Mouse (Mus musculus) naive thymus-derived CD4-positive, alpha-beta T cell, adult 2 months (primary cell): ENCODE data around the gene Bclaf3.
A peak's percentile ranks its signal among the peaks of the same experiment; 100 is the strongest.
"Not testable (repeated sequence)": the region's sequence is repeated elsewhere in the genome, so short reads cannot be mapped to it uniquely, and the experiment has no call there.

Experiments used
- DNase-seq: peaks from one replicate; pipeline ENCODE4 v3.0.0-alpha.2; 2011; ENCODE audit warnings: low read depth

Bclaf3 gene

GRCm38 (mm10) chrX:159526388-159526787 lies at the start of gene Bclaf3:
Bclaf3 (plus strand) TSS chrX:159526688.
- no peak for DNase-seq

GRCm38 (mm10) chrX:159478243-159478940 lies 48.1 kb upstream of the Bclaf3 start:
- DNase-seq = not testable (repeated sequence)

DNA sequence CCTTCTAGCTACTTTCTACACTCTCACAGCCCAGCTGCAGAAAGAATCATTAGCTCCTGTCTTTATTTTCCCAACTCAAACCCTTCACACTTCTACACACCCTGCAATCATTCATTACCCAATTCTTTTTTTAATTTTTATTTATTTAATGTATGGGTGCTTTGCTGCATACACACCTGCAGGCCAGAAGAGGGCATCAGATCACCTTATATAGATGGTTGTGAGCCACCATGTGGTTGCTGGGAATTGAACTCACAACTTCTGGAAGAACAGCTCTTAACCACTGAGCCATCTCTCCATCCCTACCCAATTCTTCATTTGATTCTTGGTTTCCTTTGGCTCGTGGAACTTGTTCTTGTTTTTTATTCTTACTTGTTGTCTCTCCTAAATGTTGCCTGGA lies 42.2 kb upstream of the Bclaf3 start:
- peak; percentile 14 for DNase-seq

DNA sequence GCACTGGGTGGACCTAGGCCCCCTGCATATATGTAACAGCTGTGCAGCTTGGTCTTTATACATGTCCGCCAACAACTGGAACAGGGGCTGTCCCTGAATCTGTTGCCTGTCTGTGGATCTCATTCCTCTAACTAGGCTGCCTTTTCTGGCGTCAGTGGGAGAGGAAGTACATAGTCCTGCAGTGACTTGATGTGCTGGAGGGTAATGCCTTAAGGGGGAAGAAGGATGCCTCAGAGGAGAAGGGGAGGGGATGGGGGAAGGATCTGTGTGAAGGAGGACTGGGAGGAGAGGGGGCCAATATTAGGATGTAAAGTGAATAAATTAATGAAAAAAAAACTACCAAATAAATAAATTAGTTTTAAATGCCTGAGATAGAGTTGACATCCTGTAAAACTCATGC lies 23.3 kb upstream of the Bclaf3 start:
- no peak for DNase-seq

GRCm38 (mm10) chrX:159508331-159509036 lies 18.0 kb upstream of the Bclaf3 start:
- DNase-seq = no peak

DNA sequence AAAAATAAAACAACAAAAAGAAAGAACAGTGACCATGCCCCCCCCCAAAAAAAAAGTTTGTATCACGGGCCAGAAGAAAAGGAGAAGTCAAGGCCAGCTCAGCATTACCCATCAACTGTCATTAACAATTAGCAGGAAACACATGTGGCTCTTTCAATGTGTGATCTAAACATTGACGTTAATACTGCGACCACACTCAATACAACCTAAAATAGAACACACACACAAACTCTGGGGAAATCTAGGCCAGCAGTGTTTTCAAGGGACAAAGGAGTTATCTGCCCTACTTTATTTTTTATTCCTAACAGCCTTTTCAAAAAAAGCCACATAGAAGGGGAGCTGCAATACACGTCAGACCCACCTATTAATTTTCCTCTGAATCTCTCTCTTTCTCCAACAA lies 17.4 kb upstream of the Bclaf3 start:
- no peak for DNase-seq

DNA sequence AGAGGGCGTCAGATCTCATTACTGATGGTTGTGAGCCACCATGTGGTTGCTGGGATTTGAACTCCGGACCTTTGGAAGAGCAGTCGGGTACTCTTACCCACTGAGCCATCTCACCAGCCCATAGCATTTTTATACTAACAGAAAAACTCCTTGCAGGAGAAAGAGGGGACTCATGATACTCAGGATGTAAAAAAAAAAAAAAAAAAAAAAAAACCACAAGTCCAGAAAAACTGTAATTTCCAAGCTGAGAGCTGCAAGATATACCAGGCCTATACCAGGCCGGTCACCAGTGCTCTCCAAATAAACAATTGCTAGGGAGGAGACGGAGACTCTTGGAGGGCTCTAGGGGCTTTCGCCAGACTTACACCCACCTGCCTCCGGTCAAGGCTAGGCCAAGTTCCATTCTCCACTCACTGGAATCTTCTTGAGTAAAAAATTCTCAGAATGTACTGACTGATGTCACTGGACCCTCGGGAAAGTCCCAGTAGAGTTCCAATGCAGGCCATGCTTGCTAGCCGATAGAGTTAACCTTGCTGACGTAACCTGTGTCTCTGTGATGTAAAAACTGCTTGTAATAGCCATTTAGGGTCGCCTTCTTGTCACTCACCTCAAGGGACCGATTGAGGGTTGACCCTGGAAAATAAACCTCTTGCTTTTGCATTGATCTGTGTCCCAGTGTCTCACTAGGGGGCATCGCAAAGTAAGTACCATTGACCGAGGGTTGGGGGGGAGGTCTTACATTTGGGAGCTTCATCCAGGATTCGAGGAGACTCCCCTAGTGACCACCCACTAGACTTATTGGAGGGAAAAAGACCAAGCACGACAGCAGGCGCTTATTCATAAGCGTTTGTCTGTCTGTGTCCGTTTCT lies 16.4 kb upstream of the Bclaf3 start:
- no peak for DNase-seq

GRCm38 (mm10) chrX:159510716-159511051 lies 15.8 kb upstream of the Bclaf3 start:
- peak; percentile 15 for DNase-seq

DNA sequence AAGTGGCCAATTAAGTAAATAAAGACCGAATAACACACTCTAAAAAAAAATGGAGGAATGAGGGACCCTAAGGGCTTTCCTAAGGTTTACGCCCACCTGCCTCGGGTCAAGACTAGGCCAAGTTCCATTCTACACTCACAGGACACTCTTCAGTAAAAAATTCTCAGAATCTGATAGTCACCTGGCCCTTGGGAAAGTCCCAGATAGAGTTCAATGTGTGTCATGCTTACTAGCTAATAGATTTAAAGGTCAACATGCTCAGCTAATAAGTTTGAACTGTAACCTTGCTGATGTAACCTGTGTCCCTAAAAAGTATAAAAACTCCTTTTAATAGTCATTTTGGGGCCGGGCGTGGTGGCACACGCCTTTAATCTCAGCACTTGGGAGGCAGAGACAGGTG lies 10.9 kb upstream of the Bclaf3 start:
- DNase-seq = no peak

DNA sequence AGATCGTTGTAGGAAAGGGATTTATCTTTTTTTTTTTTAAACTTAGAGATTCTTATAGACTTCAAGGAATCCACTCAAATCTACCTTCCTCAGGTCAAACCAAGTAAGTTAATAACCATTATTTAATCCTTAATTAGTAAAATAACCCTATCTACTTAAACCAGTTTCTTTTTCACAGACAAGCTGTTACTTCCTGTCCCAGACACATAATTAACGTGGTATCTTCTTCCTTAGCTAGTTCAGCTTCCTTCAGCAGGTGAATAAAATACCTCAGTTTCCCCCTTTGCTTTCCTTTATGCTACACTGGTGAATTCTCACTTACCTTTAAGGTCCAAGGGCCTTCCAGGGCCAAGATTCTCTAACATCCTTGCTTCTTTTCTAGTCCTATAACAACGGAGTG lies 4.7 kb upstream of the Bclaf3 start:
- DNase-seq = peak; percentile 9

DNA sequence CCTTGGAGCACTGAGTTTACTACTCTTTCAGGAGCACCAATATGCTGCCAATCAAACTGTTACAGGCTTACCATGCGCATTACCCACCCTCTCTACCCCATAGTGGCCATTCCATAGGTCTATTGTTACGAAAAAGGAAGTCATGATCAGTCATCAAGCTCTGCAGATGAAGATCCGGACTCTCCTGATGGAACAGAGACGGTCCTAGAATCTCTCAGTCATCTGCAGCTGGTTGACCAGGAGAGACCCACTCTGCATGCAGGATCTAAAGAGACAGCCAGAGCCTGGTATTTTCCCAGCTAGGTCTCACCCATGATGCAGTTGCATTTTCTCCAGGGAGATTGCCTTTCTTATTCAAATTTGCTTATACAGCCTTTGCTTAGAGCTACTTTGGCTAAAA lies 3.8 kb upstream of the Bclaf3 start:
- DNase-seq = peak; percentile 12

- peak; percentile 97 for DNase-seq
Measured at GRCm38 (mm10) chrX:159532427-159532810, 5.9 kb downstream of the Bclaf3 start.

- DNase-seq = no peak
Measured at GRCm38 (mm10) chrX:159532811-159533462, 6.4 kb downstream of the Bclaf3 start.

DNA sequence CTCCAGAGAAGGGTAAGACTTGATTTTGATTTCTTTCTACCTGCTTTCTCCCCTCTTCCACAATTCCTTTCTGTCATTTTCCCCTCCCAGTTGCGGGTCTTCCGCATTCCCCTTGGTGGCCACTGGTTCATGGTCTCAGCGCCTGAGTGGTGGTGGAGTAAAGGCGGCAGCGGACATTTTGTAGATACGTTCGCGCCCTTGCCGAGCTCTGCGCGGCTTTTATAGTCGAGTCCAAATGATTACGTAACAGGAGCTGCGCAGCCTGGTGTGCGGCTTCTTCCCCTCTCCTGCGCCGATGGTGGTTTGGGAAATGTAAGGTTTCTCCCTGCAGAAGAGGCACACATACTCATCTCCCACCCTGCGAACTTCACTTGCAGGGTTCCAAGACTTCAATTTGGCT lies 15.4 kb downstream of the Bclaf3 start:
- DNase-seq = no peak

GRCm38 (mm10) chrX:159547093-159547492 lies 20.6 kb downstream of the Bclaf3 start:
- no peak for DNase-seq

GRCm38 (mm10) chrX:159584738-159585137 lies 58.2 kb downstream of the Bclaf3 start:
- DNase-seq = not testable (repeated sequence)

DNA sequence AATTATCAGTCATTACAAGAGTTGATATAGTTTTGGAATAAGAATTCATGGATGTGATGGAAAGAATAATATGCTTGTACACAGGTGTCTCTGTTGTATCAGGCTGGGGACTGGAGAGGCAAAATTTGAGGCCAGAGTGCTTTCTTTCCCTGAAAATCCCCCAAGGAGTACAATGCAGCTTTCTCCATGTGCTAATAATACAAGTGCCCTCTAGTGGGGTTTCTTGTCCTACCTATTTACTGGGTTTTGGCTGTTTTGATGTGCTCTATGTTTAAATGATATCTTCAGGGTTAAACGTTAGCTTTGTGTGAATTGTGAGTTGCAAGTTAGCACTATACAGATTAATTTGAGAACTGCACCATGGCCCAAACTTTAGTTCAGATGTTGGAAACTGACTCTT lies 65.1 kb downstream of the Bclaf3 start:
- DNase-seq = no peak

- no peak for DNase-seq
Measured at GRCm38 (mm10) chrX:159597502-159597901, 71.0 kb downstream of the Bclaf3 start.

- no peak for DNase-seq
Measured at GRCm38 (mm10) chrX:159604832-159605231, 78.3 kb downstream of the Bclaf3 start.

GRCm38 (mm10) chrX:159606936-159607335 lies 80.4 kb downstream of the Bclaf3 start:
- peak; percentile 76 for DNase-seq

- DNase-seq = peak; percentile 68
Measured at GRCm38 (mm10) chrX:159626208-159626906, 99.9 kb downstream of the Bclaf3 start.
